Mouse (Mus musculus) cortical plate, adult 2 months (tissue): ENCODE data around the gene Spata25. TPM values are rescaled to one million over a fixed set of nuclear protein-coding genes. Genes with fewer than 3 reads are reported as not detected.

Experiments used
- H3K27ac ChIP-seq: fragments of 200-500 bp; 2 replicates; pipeline ENCODE4 v1.5.1; 2012; ENCODE audit warnings: low read length, control low read depth, inconsistent platforms; ENCODE audit not compliant: insufficient read depth
- H3K4me1 ChIP-seq: fragments of 200-500 bp; 2 replicates; pipeline ENCODE4 v1.6.1; 2011; ENCODE audit warnings: low read length; ENCODE audit not compliant: control insufficient read depth, insufficient read depth
- H3K4me3 ChIP-seq: fragments of 200-500 bp; 2 replicates; pipeline ENCODE4 v1.5.1; 2011; ENCODE audit warnings: mild to moderate bottlenecking, low read length, control low read depth; ENCODE audit not compliant: insufficient read depth
- CTCF ChIP-seq: fragments of 200-500 bp; IDR thresholded peaks from 2 replicates; pipeline ENCODE4 v1.5.1; 2011; ENCODE audit warnings: mild to moderate bottlenecking, control low read depth, low read length; ENCODE audit not compliant: insufficient read depth; ENCODE audit errors: extremely low read depth
- POLR2A ChIP-seq: fragments of 200-500 bp; IDR thresholded peaks from 2 replicates; pipeline ENCODE4 v1.6.1; 2011; ENCODE audit warnings: mild to moderate bottlenecking, low read length, control low read depth; ENCODE audit not compliant: insufficient read depth; ENCODE audit errors: extremely low read depth
- polyA plus RNA-seq: library from polyadenylated mRNA; depleted of rRNA; stranded (reverse); fragments of >200 nt; gene quantifications from 2 replicates; pipeline ENCODE4 v1.2.3, GENCODE M21; 2012

The Spata25 gene
- polyA plus RNA-seq, 1 experiment: 0.23 TPM

DNA sequence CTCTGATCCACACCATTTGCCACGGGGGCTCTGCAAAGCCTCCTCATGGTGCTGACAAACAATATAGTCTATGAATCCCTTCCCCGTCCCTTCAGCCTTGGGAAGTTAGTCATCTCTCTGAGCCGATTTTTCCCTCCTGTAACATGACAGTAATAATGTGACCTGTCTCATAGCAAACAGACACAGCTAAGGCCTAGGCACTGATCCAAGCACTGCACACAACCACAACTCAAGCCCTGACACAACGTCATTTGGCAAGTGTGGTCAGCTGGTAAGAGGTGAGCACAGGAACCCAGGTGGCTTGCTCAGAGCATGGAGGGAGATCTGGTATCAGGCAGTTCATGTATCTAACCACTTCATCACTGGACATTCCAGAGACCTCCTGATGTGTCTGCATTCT is 32.5 kb downstream of the Spata25 start:
- TF ChIP-seq CTCF (no peak), POLR2A (no peak)
- Histone ChIP-seq H3K4me1 (no peaks in the 10 kb centered on the region), H3K4me3 (no peak overlapping the region), H3K27ac (no peak overlapping the region)

DNA sequence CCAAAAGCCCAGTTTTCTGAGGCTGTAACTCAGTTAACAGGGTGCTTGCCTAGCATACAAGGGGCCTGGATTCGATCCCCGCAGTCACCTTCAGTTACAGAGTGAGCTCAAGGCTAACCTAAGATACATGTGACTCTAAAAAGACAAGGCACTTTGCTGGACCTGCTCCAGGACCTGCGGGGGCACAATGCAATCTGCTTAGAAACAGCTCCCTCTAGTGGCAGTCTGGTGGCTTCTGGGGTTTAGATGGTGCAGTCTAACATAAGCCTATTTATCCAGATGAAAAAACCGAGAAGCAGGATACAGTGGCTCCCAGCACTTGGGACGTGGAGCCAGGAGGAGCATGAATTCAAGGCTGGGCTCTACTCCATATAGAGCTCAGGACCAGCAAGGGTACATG is 34.0 kb downstream of the Spata25 start:
- Histone ChIP-seq H3K4me3 (no peak overlapping the region), H3K27ac (no peak overlapping the region), H3K4me1 (no peaks in the 10 kb centered on the region)
- TF ChIP-seq CTCF (peak; percentile 88), POLR2A (no peak)

DNA sequence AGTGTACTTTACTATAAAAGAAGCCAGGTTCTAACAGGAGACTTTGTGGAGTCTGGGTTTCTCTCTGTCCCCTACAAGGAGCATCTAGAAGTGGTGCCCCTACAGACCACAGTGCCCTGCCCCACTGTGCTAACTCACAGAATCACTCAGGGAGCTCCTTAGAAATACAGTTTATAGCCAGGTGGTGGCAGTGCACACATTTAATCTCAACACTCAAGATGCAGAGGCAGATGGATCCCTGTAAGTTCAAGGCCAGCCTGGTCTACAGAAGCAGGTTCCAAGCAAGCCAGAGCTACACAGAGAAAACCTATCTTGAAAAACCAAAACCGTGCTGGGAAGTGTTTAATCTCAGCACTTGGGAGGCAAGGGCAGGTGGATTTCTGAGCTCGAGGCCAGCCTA is 34.6 kb downstream of the Spata25 start:
- TF ChIP-seq CTCF (0 out of 2 replicates have a peak, but pooled peaks have one; percentile 8), POLR2A (no peak)
- Histone ChIP-seq H3K4me3 (no peak overlapping the region), H3K4me1 (no peaks in the 10 kb centered on the region), H3K27ac (no peak overlapping the region)

DNA sequence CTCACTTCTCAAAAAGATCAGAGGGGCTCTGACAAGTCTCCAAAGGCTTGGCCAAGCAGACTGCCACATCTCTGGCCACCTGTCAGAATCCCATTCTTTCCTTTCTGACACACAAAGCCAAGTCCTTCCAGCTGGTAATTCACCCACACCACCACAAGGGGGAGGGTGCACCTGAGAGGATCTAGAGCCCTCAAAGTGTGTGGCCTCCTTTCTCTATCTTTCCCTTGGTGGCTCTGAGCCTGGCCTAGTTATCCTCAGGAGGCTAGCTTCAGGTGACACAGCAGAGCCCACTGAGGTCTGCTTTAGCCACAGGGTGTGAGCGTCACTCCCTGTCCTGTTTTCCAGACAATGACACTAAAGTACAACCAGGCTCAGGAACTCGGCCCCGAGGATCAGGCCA is 35.1 kb downstream of the Spata25 start:
- H3K27ac ChIP-seq: no peak overlapping the region
- TF ChIP-seq CTCF (peak; percentile 58), POLR2A (no peak)

DNA sequence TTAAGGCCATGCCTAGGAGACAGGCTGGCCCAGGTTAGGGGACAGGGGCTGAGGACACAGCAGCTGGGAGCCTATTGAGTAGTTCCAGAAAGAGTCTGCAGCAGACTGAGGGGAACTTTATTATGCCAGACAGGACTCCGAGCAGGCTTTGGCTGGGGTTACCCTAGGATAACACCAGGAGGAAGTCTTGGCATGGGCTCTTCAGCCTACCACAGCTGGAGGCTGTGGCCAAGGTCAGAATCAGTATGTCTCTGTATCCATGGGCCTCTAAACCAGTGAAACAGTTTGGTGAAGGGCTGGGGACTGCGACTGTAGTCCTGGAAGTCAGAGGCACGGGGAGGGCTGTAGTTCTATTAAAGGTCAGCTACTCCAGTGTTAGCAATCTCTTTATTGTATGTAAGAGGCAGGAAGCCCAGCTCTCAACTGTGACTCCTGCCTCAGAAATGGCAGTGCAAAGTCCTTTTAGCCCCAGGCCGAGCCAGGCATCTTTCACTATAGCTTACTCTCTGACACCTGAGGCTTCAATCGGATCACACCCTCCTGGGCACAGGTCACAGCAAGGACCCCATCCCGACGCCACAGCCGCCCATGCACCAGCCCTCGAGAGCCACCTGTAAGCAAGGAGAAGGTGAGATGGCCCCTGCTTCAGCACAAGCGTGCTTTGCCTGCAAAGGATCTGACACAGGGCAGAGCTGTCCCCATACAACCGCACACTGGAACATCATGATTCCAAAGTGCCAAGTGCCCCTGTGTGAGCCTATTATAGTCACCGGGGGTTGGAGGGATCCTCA is 35.7 kb downstream of the Spata25 start:
- Histone ChIP-seq H3K27ac (no peak overlapping the region), H3K4me1 (no peaks in the 10 kb centered on the region), H3K4me3 (no peak overlapping the region)
- TF ChIP-seq CTCF (no peak), POLR2A (no peak)

More for the DNA sequence above, 35.1 kb downstream of the Spata25 start:
- Histone ChIP-seq H3K4me3 (no peak overlapping the region), H3K4me1 (no peaks in the 10 kb centered on the region)

DNA sequence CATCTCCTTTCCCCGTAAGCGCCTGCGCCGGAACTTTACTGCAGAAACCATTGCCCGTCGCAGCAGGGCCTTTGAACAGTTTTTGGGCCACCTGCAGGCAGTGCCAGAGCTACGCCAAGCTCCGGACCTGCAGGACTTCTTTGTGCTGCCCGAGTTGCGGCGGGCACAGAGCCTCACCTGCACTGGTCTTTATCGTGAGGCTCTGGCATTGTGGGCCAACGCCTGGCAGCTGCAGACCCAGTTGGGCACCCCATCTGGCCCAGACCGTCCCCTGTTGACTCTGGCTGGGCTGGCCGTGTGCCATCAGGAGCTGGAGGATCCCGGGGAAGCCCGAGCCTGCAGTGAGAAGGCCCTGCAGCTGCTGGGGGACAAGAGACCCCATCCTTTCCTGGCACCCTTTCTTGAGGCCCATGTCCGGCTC is 36.5 kb downstream of the Spata25 start:
- TF ChIP-seq CTCF (no peak), POLR2A (no peak)
- H3K4me3 ChIP-seq: no peak overlapping the region
- no peaks in the 10 kb centered on the region for H3K4me1 ChIP-seq
- no peak overlapping the region for H3K27ac ChIP-seq

DNA sequence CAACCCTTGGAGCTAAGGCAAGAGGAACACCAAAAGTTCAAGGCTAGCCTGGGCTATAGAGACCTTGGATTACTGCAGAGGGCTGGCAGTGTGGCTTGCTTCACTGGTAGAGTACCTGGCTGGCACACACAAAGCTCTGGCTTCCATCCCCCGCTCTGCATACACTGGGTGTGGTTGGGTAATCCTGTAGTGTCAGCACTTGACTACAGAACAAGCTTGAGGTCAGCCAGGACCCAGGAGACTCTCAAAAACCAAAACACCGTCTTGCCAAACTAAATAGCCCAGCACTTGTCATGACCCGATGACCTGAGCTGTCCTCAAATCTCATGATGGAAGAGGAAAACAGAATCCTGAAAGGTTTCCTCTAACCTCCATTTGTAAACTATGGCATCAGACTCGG is 37.9 kb downstream of the Spata25 start:
- TF ChIP-seq CTCF (no peak), POLR2A (no peak)
- no peak overlapping the region for H3K4me3 ChIP-seq
- no peaks in the 10 kb centered on the region for H3K4me1 ChIP-seq
- H3K27ac ChIP-seq: no peak overlapping the region

DNA sequence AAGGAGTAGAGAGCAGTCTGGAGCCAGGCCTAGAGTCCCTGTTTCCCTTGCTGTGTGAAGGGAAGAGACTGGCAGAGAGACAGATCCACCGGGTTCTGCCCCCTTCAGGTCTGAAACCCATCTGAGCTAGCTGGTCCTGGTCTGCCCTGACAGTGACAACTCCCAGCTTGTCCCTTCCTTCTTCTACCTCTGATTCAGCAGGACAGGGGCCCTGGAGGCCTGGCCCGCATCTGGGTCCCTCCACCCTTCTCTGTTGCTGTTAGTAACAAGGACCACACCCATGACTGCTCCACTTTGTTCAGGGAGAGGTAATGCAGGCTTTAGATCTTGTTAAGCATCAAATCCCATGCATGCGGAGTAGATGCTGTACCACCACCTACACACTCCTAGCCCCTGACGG is 39.9 kb downstream of the Spata25 start:
- no peaks in the 10 kb centered on the region for H3K4me1 ChIP-seq
- TF ChIP-seq POLR2A: no peak
- no peak overlapping the region for H3K27ac ChIP-seq
- H3K4me3 ChIP-seq: no peak overlapping the region; the same call in 1 of the 2 replicates

DNA sequence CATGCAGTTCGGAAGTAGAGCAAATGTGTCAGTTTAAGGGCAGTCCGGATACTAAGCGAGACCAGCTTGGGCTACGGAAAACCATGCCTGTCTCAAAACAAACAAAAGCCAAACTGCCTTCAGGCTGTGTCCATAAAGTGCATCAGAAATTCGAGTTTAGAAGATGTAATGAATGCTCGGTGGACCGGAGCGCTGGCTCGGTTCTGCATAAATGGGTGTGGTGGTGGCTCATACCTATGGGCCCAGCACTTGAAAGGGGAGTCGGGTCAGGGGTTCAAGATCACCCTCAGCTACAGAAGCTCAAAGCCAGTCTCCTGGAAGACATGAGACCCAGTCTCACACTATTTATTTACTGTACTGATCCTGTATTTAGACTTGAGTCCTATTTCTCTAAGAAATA is 40.6 kb downstream of the Spata25 start:
- no peaks in the 10 kb centered on the region for H3K4me1 ChIP-seq
- no peak overlapping the region for H3K27ac ChIP-seq
- peak overlapping the region; percentile 3; the same call in 1 of the 2 replicates for H3K4me3 ChIP-seq
- TF ChIP-seq CTCF (no peak), POLR2A (no peak)

DNA sequence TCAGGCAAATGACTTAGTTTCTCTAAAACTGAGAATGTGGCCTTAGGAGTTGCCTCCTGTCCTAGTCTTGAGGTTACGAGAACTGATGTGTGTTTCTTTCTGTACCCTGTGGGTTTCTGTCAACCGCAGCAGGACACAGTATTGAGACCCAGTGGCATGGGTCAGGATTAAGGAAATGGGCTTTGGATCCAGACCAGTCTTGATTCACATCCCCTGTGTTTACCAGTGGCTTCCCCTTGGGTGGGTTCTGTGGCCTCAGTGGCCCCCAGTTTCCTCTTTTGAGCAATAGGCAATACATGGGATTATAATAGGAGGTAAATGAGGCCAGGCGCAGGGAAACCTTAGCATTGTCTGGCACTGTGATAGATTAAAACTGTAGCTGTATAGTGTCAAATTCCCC is 41.3 kb downstream of the Spata25 start:
- H3K4me1 ChIP-seq: no peaks in the 10 kb centered on the region
- 0 out of 2 replicates have a peak overlapping the region, but pooled peaks have one; percentile 5 for H3K27ac ChIP-seq
- TF ChIP-seq CTCF: no peak
- no peak for TF ChIP-seq POLR2A
- peak overlapping the region; percentile 74; the same call in 1 of the 2 replicates for H3K4me3 ChIP-seq
